Mouse (Mus musculus) limb, embryonic 11.5 days (tissue): ENCODE measurements around the gene Dtx1. TPM values are rescaled to one million over a fixed set of nuclear protein-coding genes. Genes with fewer than 3 reads are reported as not detected.

Experiments
- polyA plus RNA-seq: library from polyadenylated mRNA; unstranded; fragments of >200 nt; fragmentation: Nextera tagmentation; extraction: Ambion mirVana; gene quantifications from 2 replicates; pipeline ENCODE4 v1.2.1, GENCODE M21; 2014

Gene Dtx1
- polyA plus RNA-seq, 1 experiment from 2014 or later: 3.0 TPM

Other genes starting within 250 kb of the Dtx1 start
- gene Sdsl, start 239.1 kb downstream of the Dtx1 start, polyA plus RNA-seq: 4.0 and 4.2 TPM in 2 replicates
- not detected in 2 replicates for gene Sds, start 235.4 kb downstream of the Dtx1 start, polyA plus RNA-seq
- 29.2 and 29.8 TPM in 2 replicates for gene Plbd2, start 208.3 kb downstream of the Dtx1 start, polyA plus RNA-seq
- gene Slc8b1, start 200.8 kb downstream of the Dtx1 start, polyA plus RNA-seq: 1.6 and 2.7 TPM in 2 replicates
- 13.9 and 15.2 TPM in 2 replicates for gene Tpcn1, start 123.3 kb downstream of the Dtx1 start, polyA plus RNA-seq
- gene Iqcd, start 122.9 kb downstream of the Dtx1 start, polyA plus RNA-seq: 0.27 and 0.40 TPM in 2 replicates
- gene Rita1, start 99.3 kb downstream of the Dtx1 start, polyA plus RNA-seq: 11.6 and 13.5 TPM in 2 replicates
- gene Ddx54, start 99.2 kb downstream of the Dtx1 start, polyA plus RNA-seq: 33.1 and 33.5 TPM in 2 replicates
- gene Cfap73, start 77.7 kb downstream of the Dtx1 start, polyA plus RNA-seq: not detected in 2 replicates
- 0.16 and 0.48 TPM in 2 replicates for gene Rasal1, start 63.1 kb downstream of the Dtx1 start, polyA plus RNA-seq
- gene Oas2, start 37.9 kb upstream of the Dtx1 start, polyA plus RNA-seq: 0.12 TPM in 1 of 2 replicates, not detected in the other
- 0.03 TPM in 1 of 2 replicates, not detected in the other for gene Oas3, start 65.7 kb upstream of the Dtx1 start, polyA plus RNA-seq
- not detected in 2 replicates for gene Oas1e, start 83.6 kb upstream of the Dtx1 start, polyA plus RNA-seq
- gene Oas1c, start 100.6 kb upstream of the Dtx1 start, polyA plus RNA-seq: 0.28 and 0.41 TPM in 2 replicates
- not detected in 2 replicates for gene Oas1f, start 135.4 kb upstream of the Dtx1 start, polyA plus RNA-seq
- not detected in 2 replicates for gene Oas1h, start 149.5 kb upstream of the Dtx1 start, polyA plus RNA-seq
- not detected in 2 replicates for gene Oas1g, start 175.7 kb upstream of the Dtx1 start, polyA plus RNA-seq
- 0.57 and 0.68 TPM in 2 replicates for gene Oas1a, start 195.6 kb upstream of the Dtx1 start, polyA plus RNA-seq
- gene Oas1d, start 202.6 kb upstream of the Dtx1 start, polyA plus RNA-seq: not detected in 2 replicates